Comparison of ENCODE assay signal across 21 mouse cellular contexts in the genomic region with DNA sequence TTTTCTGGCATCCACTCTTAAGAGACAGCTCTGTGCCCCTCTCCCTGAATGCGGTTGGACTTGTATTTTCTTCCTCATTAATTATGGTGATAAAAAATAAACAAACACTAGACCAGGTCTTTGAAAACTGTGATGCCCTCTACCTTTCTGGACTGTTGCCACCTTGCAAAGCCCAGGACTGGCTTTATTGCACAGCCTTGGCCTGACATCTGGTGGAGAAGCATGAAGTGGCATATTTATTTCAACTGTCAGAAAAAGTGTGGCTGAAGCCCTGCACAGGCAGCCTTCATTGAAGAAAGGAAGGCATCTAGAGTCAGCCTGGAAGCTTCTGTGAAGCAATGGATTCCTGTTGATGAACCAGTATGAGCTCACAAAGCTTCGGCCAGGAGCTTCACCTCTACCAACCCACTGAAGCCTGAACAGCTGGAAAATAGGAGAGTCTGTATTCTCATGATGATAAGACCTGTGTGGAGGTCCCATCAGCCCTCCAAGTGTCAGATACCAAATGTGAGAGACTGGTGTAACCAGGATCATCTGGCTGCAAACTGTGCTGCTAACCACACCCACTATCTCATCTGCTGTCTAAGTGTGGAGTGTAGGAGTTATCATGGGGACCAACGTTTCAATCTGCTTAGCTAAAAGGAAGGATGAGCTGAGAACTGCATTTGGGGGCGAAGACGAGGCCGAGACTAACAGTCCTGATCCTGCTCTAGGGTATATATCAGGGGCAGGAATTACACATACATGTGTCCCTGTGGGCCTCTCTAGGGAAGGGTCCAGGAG. TPM values are rescaled to one million over a fixed set of nuclear protein-coding genes. Genes with fewer than 3 reads are reported as not detected.
A peak's percentile ranks its signal among the peaks of the same experiment; 100 is the strongest.
DNase-seq lines count a peak whose midpoint lies in the region; ATAC-seq and TF ChIP-seq lines count a peak whose summit lies in the region.
"Had no signal": no experiment of that assay in that cellular context is flagged by ENCODE, and none has a peak within 500 bp of the region (broad histone marks: within the 10 kb centered on the region; RNA-seq: fewer than 3 reads in every experiment).

No protein-coding gene starts in this region.

- DNase-seq in frontal cortex, postnatal 10 days (ENCODE audit: low spot score in 2 of 2), result no peak
- peak; percentile 9 to 47 for DNase-seq in layer of hippocampus, adult 18-20 months (ENCODE audit: low spot score in 2 of 2)
- DNase-seq in layer of hippocampus, adult 9-10 months (ENCODE audit: low spot score), result no peak
- DNase-seq in midbrain, postnatal 0 days (ENCODE audit: low spot score), result peak; percentile 43
- no peak for DNase-seq in stomach, postnatal 0 days (ENCODE audit: low spot score)
- DNase-seq in neural tube, embryonic 10.5 days (ENCODE audit: extremely low spot score, low spot score), result no peak
- DNase-seq: adrenal gland, postnatal 14 days; liver, embryonic 13.5 days; lung, postnatal 14 days had no signal

- H3K27me3 ChIP-seq in midbrain, postnatal 0 days (ENCODE audit: insufficient read depth, low read length), result no peaks in the 10 kb centered on the region
- H3K27me3 ChIP-seq in midbrain, embryonic 16.5 days (ENCODE audit: control insufficient read depth, insufficient read depth, low read depth, low read length), result no peaks in the 10 kb centered on the region
- H3K27me3 ChIP-seq in stomach, postnatal 0 days (ENCODE audit: control insufficient read depth, insufficient read depth, low read length), result no peaks in the 10 kb centered on the region
- H3K27me3 ChIP-seq: embryonic facial prominence, embryonic 12.5 days; heart, embryonic 13.5 days; liver, embryonic 13.5 days had no signal

- no peak overlapping the region for H3K4me2 ChIP-seq in midbrain, postnatal 0 days (ENCODE audit: low read depth, low read length, poor library complexity, severe bottlenecking)
- H3K4me2 ChIP-seq in midbrain, embryonic 16.5 days (ENCODE audit: low read length), result no peak overlapping the region
- H3K4me2 ChIP-seq in stomach, postnatal 0 days (replicated peaks; ENCODE audit: low read depth), result no peak overlapping the region
- H3K4me2 ChIP-seq: embryonic facial prominence, embryonic 12.5 days; heart, embryonic 13.5 days; liver, embryonic 13.5 days had no signal

- H3K4me3 ChIP-seq in midbrain, postnatal 0 days (ENCODE audit: low read depth, low read length), result no peak overlapping the region
- no peak overlapping the region for H3K4me3 ChIP-seq in midbrain, embryonic 16.5 days (ENCODE audit: low read depth, low read length)
- no peak overlapping the region for H3K4me3 ChIP-seq in stomach, postnatal 0 days (ENCODE audit: low read depth, low read length)
- H3K4me3 ChIP-seq: embryonic facial prominence, embryonic 12.5 days; heart, embryonic 13.5 days; hindbrain, embryonic 10.5 days; liver, embryonic 13.5 days; myocyte had no signal

- no peaks in the 10 kb centered on the region for H3K9me3 ChIP-seq in midbrain, postnatal 0 days (ENCODE audit: low read length)
- H3K9me3 ChIP-seq in midbrain, embryonic 16.5 days (replicated peaks; ENCODE audit: control insufficient read depth, low read length, poor library complexity, severe bottlenecking), result no peaks in the 10 kb centered on the region
- no peaks in the 10 kb centered on the region for H3K9me3 ChIP-seq in stomach, postnatal 0 days (ENCODE audit: control insufficient read depth, low read length)
- H3K9me3 ChIP-seq: embryonic facial prominence, embryonic 12.5 days; G1E; heart, embryonic 13.5 days; hindbrain, embryonic 10.5 days; liver, embryonic 13.5 days had no signal

- TF ChIP-seq CTCF in midbrain, postnatal 0 days (IDR thresholded peaks at IDR 0.05), result peak; percentile 82
- TF ChIP-seq CTCF in stomach, postnatal 0 days (IDR thresholded peaks at IDR 0.05; ENCODE audit: low read depth), result peak; percentile 30

- no peak for TF ChIP-seq EP300 in stomach, postnatal 0 days (optimal IDR thresholded peaks at IDR 0.05)

- H3K36me3 ChIP-seq in midbrain, postnatal 0 days (ENCODE audit: insufficient read depth, low read length), result no peaks in the 10 kb centered on the region
- H3K36me3 ChIP-seq in midbrain, embryonic 16.5 days (ENCODE audit: control insufficient read depth, insufficient read depth, low read length), result no peaks in the 10 kb centered on the region
- H3K36me3 ChIP-seq in stomach, postnatal 0 days (ENCODE audit: control insufficient read depth, insufficient read depth, low read length), result no peaks in the 10 kb centered on the region
- H3K36me3 ChIP-seq: embryonic facial prominence, embryonic 12.5 days; G1E; heart, embryonic 13.5 days; hindbrain, embryonic 10.5 days; liver, embryonic 13.5 days had no signal

- 86% methylated on average over 6 of the region's 6 CpGs for WGBS in midbrain, postnatal 0 days
- 85% methylated on average over 6 of the region's 6 CpGs for WGBS in midbrain, embryonic 16.5 days
- WGBS in stomach, postnatal 0 days, result 75% methylated on average over 6 of the region's 6 CpGs

- H3K27ac ChIP-seq in midbrain, postnatal 0 days (ENCODE audit: low read depth, low read length), result no peak overlapping the region
- H3K27ac ChIP-seq in midbrain, embryonic 16.5 days (ENCODE audit: low read length), result no peak overlapping the region
- no peak overlapping the region for H3K27ac ChIP-seq in stomach, postnatal 0 days (replicated peaks)
- H3K27ac ChIP-seq: embryonic facial prominence, embryonic 12.5 days; heart, embryonic 13.5 days; hindbrain, embryonic 10.5 days; liver, embryonic 13.5 days had no signal

- peak; percentile 76 for ATAC-seq in frontal cortex, adult (ENCODE audit: low TSS enrichment)
- no peak for ATAC-seq in midbrain, postnatal 0 days (ENCODE audit: low FRiP score)
- ATAC-seq in midbrain, embryonic 16.5 days, result no peak
- ATAC-seq in stomach, postnatal 0 days (ENCODE audit: low FRiP score, low TSS enrichment), result no peak

- no peaks in the 10 kb centered on the region for H3K4me1 ChIP-seq in midbrain, postnatal 0 days (ENCODE audit: insufficient read depth, low read length)
- H3K4me1 ChIP-seq in midbrain, embryonic 16.5 days (ENCODE audit: control insufficient read depth, insufficient read depth, low read length), result no peaks in the 10 kb centered on the region
- no peaks in the 10 kb centered on the region for H3K4me1 ChIP-seq in stomach, postnatal 0 days (replicated peaks; ENCODE audit: control insufficient read depth, insufficient read depth)
- H3K4me1 ChIP-seq: embryonic facial prominence, embryonic 12.5 days; heart, embryonic 13.5 days; hindbrain, embryonic 10.5 days; liver, embryonic 13.5 days had no signal

- no peak overlapping the region for H3K9ac ChIP-seq in midbrain, postnatal 0 days (replicated peaks; ENCODE audit: low read length, poor library complexity, severe bottlenecking)
- H3K9ac ChIP-seq in midbrain, embryonic 16.5 days (ENCODE audit: low read depth, low read length), result no peak overlapping the region
- H3K9ac ChIP-seq in stomach, postnatal 0 days (ENCODE audit: low read length), result no peak overlapping the region
- H3K9ac ChIP-seq: embryonic facial prominence, embryonic 12.5 days; heart, embryonic 13.5 days; liver, embryonic 13.5 days had no signal

RNA-seq across cellular contexts. Expression of gene Prlhr, which starts 35.6 kb away (rescaled TPM):
- under 1 TPM; 0.27 to 0.48 TPM for total RNA-seq in layer of hippocampus, adult 18-20 months (2021)
- 6.7 and 9.7 TPM in 2 replicates for total RNA-seq in midbrain, postnatal 0 days (2014; rRNA removed)
- 0.38 and 0.41 TPM in 2 replicates for polyA plus RNA-seq in midbrain, postnatal 0 days (2015; fragmentation: Nextera tagmentation; extraction: Ambion mirVana)
- 0.39 and 0.60 TPM in 2 replicates for polyA plus RNA-seq in midbrain, embryonic 16.5 days (2015; fragmentation: Nextera tagmentation; extraction: Ambion mirVana)
- polyA plus RNA-seq in stomach, postnatal 0 days (2015; fragmentation: Nextera tagmentation; extraction: Ambion mirVana), result not detected in 2 replicates
- total RNA-seq: gastrocnemius, adult 18-20 months; granulocyte monocyte progenitor cell, adult 5-6 weeks; left cerebral cortex, postnatal 36 days had no signal
- polyA plus RNA-seq: embryonic facial prominence, embryonic 12.5 days; G1E; heart, embryonic 13.5 days; hindbrain, embryonic 10.5 days; intestine, embryonic 14.5 days; liver, embryonic 13.5 days; myocyte; testis, adult 2 months had no signal

Comparison
In these comparisons a context has a peak if more than half of its experiments do, and no peak if none do; other contexts are left out.
1. DNase-seq: peak in layer of hippocampus, adult 18-20 months (2 of 2) and midbrain, postnatal 0 days (single experiment); none in frontal cortex, postnatal 10 days (0 of 2), layer of hippocampus, adult 9-10 months (single experiment), stomach, postnatal 0 days (single experiment) and neural tube, embryonic 10.5 days (single experiment).